ENCODE assay signal across 7 mouse cellular contexts in genomic region chr1:171149974-171150760, GRCm38 (mm10). TPM values are rescaled to one million over a fixed set of nuclear protein-coding genes. Genes with fewer than 3 reads are reported as not detected.
DNase-seq lines count a peak whose midpoint lies in the region; ATAC-seq and TF ChIP-seq lines count a peak whose summit lies in the region.

Gene Sdhc, minus strand, starts transcription at chr1:171150603.
Gene Mpz, plus strand, starts transcription at chr1:171150711.

- H3K4me1 ChIP-seq in embryonic facial prominence, embryonic 10.5 days = peaks cover 21% of the 10 kb centered on the region
- 0 out of 2 replicates have a peak, but pooled peaks cover 4% of the 10 kb centered on the region for H3K4me1 ChIP-seq in intestine, postnatal 0 days (replicated peaks; ENCODE audit: control insufficient read depth, insufficient read depth, low read length)
- H3K4me1 ChIP-seq in midbrain, embryonic 12.5 days = peaks cover 16% of the 10 kb centered on the region
- peaks cover 4% of the 10 kb centered on the region; the same call in 1 of the 2 replicates for H3K4me1 ChIP-seq in small intestine, adult 2 months (ENCODE audit: control insufficient read depth, insufficient read depth, insufficient read length, low read length)

- H3K36me3 ChIP-seq in embryonic facial prominence, embryonic 10.5 days (replicated peaks) = peaks cover 10% of the 10 kb centered on the region
- H3K36me3 ChIP-seq in intestine, postnatal 0 days (ENCODE audit: control insufficient read depth, insufficient read depth) = peaks cover 7% of the 10 kb centered on the region; the same call in 1 of the 2 replicates
- 0 out of 2 replicates have a peak, but pooled peaks cover 9% of the 10 kb centered on the region for H3K36me3 ChIP-seq in midbrain, embryonic 12.5 days
- peaks cover 6% of the 10 kb centered on the region for H3K36me3 ChIP-seq in small intestine, adult 2 months (ENCODE audit: control insufficient read depth, insufficient read depth, low read length)

- peak; percentile 97 for DNase-seq in adrenal gland, postnatal 10 days
- peak; percentile 97 for DNase-seq in embryonic facial prominence, embryonic 10.5 days (ENCODE audit: low spot score)
- DNase-seq in gonadal fat pad, adult 2 months (ENCODE audit: low read depth) = peak; percentile 54
- peak; percentile 95 for DNase-seq in left cerebral cortex, postnatal 4 days

- WGBS in embryonic facial prominence, embryonic 10.5 days = under 1% methylated on average over 34 of the region's 34 CpGs
- WGBS in intestine, postnatal 0 days = 2% methylated on average over 33 of the region's 34 CpGs
- under 1% methylated on average over 34 of the region's 34 CpGs for WGBS in midbrain, embryonic 12.5 days
- under 1% methylated on average over 34 of the region's 34 CpGs for WGBS in small intestine, adult 2 months

- peak within 1 kb of the TSS; percentile 90 for H3K27ac ChIP-seq in embryonic facial prominence, embryonic 10.5 days (replicated peaks)
- H3K27ac ChIP-seq in intestine, postnatal 0 days (ENCODE audit: low read depth, low read length) = peak within 1 kb of the TSS; percentile 84
- H3K27ac ChIP-seq in midbrain, embryonic 12.5 days (replicated peaks) = peak within 1 kb of the TSS; percentile 75
- peak within 1 kb of the TSS; percentile 85 for H3K27ac ChIP-seq in small intestine, adult 2 months (ENCODE audit: insufficient read depth, low read depth, low read length)

- H3K9me3 ChIP-seq in embryonic facial prominence, embryonic 10.5 days = no peaks in the 10 kb centered on the region
- H3K9me3 ChIP-seq in intestine, postnatal 0 days (ENCODE audit: control insufficient read depth) = no peaks in the 10 kb centered on the region
- H3K9me3 ChIP-seq in midbrain, embryonic 12.5 days = no peaks in the 10 kb centered on the region

- H3K4me3 ChIP-seq in embryonic facial prominence, embryonic 10.5 days = peak within 1 kb of the TSS; percentile 81
- H3K4me3 ChIP-seq in intestine, postnatal 0 days (ENCODE audit: low read depth, low read length) = peak within 1 kb of the TSS; percentile 84
- peak within 1 kb of the TSS; percentile 94 for H3K4me3 ChIP-seq in midbrain, embryonic 12.5 days
- H3K4me3 ChIP-seq in small intestine, adult 2 months (ENCODE audit: low read depth, low read length) = peak within 1 kb of the TSS; percentile 96

- H3K4me2 ChIP-seq in intestine, postnatal 0 days (replicated peaks; ENCODE audit: low read depth) = peak within 1 kb of the TSS; percentile 78
- peak within 1 kb of the TSS; percentile 70 for H3K4me2 ChIP-seq in midbrain, embryonic 12.5 days (replicated peaks)

- peak; percentile 94 for ATAC-seq in intestine, postnatal 0 days
- peak; percentile 97 for ATAC-seq in midbrain, embryonic 12.5 days (ENCODE audit: low FRiP score, low read depth)

- intact Hi-C loops in left cerebral cortex, postnatal 4 days (cut with DNase I) = no loop called here

- peaks cover 8% of the 10 kb centered on the region for H3K27me3 ChIP-seq in embryonic facial prominence, embryonic 10.5 days (replicated peaks; ENCODE audit: low read depth, poor library complexity, severe bottlenecking)
- no peaks in the 10 kb centered on the region for H3K27me3 ChIP-seq in intestine, postnatal 0 days (replicated peaks; ENCODE audit: control insufficient read depth, insufficient read depth, low read length)
- H3K27me3 ChIP-seq in midbrain, embryonic 12.5 days = peaks cover 8% of the 10 kb centered on the region; the same call in 1 of the 2 replicates
- no peaks in the 10 kb centered on the region for H3K27me3 ChIP-seq in small intestine, adult 2 months (ENCODE audit: control insufficient read depth, insufficient read depth, low read length)

- peak; percentile 88 for TF ChIP-seq POLR2A in small intestine, adult 2 months (IDR thresholded peaks at IDR 0.05; ENCODE audit: low read depth, low read length)

- peak within 1 kb of the TSS; percentile 88 for H3K9ac ChIP-seq in intestine, postnatal 0 days (ENCODE audit: low read depth, low read length)
- peak within 1 kb of the TSS; percentile 84 for H3K9ac ChIP-seq in midbrain, embryonic 12.5 days (replicated peaks)

- no peak for TF ChIP-seq CTCF in intestine, postnatal 0 days (IDR thresholded peaks at IDR 0.05; ENCODE audit: low read depth)
- no peak for TF ChIP-seq CTCF in small intestine, adult 2 months (IDR thresholded peaks at IDR 0.05; ENCODE audit: extremely low read depth, insufficient read length, insufficient replicate concordance, low read depth, low read length)

RNA-seq across cellular contexts. Expression of gene Sdhc, which starts in this region (rescaled TPM):
- total RNA-seq in adrenal gland, postnatal 10 days (2021) = 100 to 1,000 TPM; 746 to 845 TPM
- polyA plus RNA-seq in embryonic facial prominence, embryonic 10.5 days (2016; fragmentation: Nextera tagmentation; extraction: Ambion mirVana) = 260 and 264 TPM in 2 replicates
- polyA plus RNA-seq in gonadal fat pad, adult 2 months (2012; rRNA removed) = 248 and 250 TPM in 2 replicates
- polyA plus RNA-seq in intestine, postnatal 0 days (2015; fragmentation: Nextera tagmentation; extraction: Ambion mirVana) = 439 and 453 TPM in 2 replicates
- 100 to 1,000 TPM; 200 to 212 TPM for total RNA-seq in left cerebral cortex, postnatal 4 days (2021)
- 225 and 229 TPM in 2 replicates for polyA plus RNA-seq in midbrain, embryonic 12.5 days (2016; fragmentation: Nextera tagmentation; extraction: Ambion mirVana)
- 120 and 226 TPM in 2 replicates for polyA plus RNA-seq in small intestine, adult 2 months (2012; rRNA removed)

RNA-seq across cellular contexts. Expression of gene Mpz, which starts in this region (rescaled TPM):
- 10 to 100 TPM; 10.1 to 20.4 TPM for total RNA-seq in adrenal gland, postnatal 10 days (2021)
- polyA plus RNA-seq in embryonic facial prominence, embryonic 10.5 days (2016; fragmentation: Nextera tagmentation; extraction: Ambion mirVana) = 0.48 and 0.91 TPM in 2 replicates
- 2.3 and 2.9 TPM in 2 replicates for polyA plus RNA-seq in gonadal fat pad, adult 2 months (2012; rRNA removed)
- 0.80 and 1.1 TPM in 2 replicates for polyA plus RNA-seq in intestine, postnatal 0 days (2015; fragmentation: Nextera tagmentation; extraction: Ambion mirVana)
- not detected for total RNA-seq in left cerebral cortex, postnatal 4 days (2021)
- polyA plus RNA-seq in midbrain, embryonic 12.5 days (2016; fragmentation: Nextera tagmentation; extraction: Ambion mirVana) = 0.33 and 0.94 TPM in 2 replicates
- 0.28 and 0.66 TPM in 2 replicates for polyA plus RNA-seq in small intestine, adult 2 months (2012; rRNA removed)

Comparison
In these comparisons a context has a peak if more than half of its experiments do, and no peak if none do; other contexts are left out.
1. Peak in every context shown above with its lines: DNase-seq, ATAC-seq, H3K4me3 ChIP-seq and H3K27ac ChIP-seq.
2. RNA of gene Mpz (total RNA-seq): 10.1 to 20.4 TPM in adrenal gland, postnatal 10 days; not detected in left cerebral cortex, postnatal 4 days; every median in the first group is over 4 times any median in the second.